Mouse (Mus musculus): ENCODE measurements at regions not wholly inside any gene's neighbourhood (a gene's known extent, or its start where the extent isn't known, plus 50 kb on each side); places are given as distances from the start of the nearest gene placed in this dataset.

DNA sequence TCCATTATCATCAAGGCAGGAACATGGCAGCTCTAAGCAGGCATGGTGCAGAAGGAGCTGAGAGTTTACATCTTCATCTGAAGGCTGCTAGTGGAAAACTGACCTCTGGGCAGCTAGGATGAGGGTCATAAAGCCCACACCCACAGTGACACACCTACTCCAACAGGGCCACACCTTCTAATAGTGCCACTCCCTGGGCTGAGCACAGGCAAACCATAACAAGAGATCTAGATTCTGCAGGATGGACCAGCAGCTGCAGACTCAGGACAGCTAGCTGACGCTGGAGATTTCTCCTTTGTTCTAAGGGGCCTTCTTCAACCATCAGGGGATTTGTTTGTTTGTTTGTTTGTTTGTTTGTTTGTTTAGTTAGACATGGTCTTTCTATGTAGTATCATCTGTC, 79.6 kb upstream of the Bod1 start:
- Histone ChIP-seq H3K4me1 (replicated peaks) (no peaks in the 10 kb centered on the region), H3K27ac (no peak overlapping the region), H3K9ac (no peak overlapping the region), H3K27me3 (no peaks in the 10 kb centered on the region), H3K4me2 (no peak overlapping the region), H3K36me3 (no peaks in the 10 kb centered on the region), H3K9me3 (replicated peaks) (no peaks in the 10 kb centered on the region), H3K4me3 (no peak overlapping the region)
- WGBS = 85% methylated on average over 1 of the region's 1 CpGs
- no peak for ATAC-seq (replicated peaks; ENCODE audit: insufficient number of reproducible peaks, insufficient read depth, low FRiP score, low read depth)

DNA sequence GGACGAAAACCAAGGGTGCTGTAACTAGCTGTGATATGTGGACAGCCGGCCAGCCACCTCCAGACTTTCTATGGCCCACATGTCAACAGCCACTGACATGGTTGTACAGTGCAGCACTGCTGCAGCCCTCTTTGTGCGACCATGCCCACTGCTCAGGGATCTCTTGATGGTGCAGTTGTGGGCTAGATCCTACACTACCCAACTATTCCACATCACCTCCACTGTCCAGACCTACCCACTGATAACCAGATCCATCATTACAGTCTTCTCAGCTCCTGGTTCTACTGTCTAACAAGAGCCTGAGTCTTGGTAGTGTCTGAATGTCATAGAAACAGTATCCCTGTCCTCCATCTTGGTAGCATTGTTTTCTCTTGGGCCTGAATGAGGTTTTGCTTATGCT, 81.5 kb upstream of the Bod1 start:
- H3K4me1 ChIP-seq (replicated peaks) = no peaks in the 10 kb centered on the region
- no peak overlapping the region for H3K4me3 ChIP-seq
- 84% methylated on average over 3 of the region's 3 CpGs for WGBS
- no peak overlapping the region for H3K27ac ChIP-seq
- H3K4me2 ChIP-seq = no peak overlapping the region
- ATAC-seq (replicated peaks; ENCODE audit: insufficient number of reproducible peaks, insufficient read depth, low FRiP score, low read depth) = no peak
- H3K9me3 ChIP-seq (replicated peaks) = no peaks in the 10 kb centered on the region
- no peaks in the 10 kb centered on the region for H3K27me3 ChIP-seq
- H3K9ac ChIP-seq = no peak overlapping the region
- H3K36me3 ChIP-seq = no peaks in the 10 kb centered on the region

DNA sequence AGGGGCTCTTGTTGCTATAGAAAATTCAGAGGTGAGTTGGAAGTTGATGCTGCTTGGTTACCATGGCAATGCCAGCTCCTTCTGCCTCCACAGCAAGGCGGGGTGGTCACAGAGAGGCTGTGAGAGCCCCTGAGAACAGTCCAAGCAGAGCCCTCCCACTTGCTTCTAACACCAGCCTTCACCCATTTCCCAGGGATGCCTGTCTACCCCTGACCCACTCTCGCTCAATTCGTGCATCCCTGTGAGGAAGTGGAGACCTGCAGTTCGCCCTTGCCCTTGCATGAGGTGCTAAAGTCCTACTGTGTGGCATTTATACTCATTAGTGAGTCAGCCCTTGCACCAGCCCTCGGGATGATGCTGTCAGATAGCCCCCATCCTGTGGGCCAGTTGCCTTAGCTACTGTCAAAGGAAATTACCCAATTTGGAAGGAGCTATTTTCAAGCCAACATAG, 82.1 kb upstream of the Bod1 start:
- Histone ChIP-seq H3K9ac (no peak overlapping the region), H3K36me3 (no peaks in the 10 kb centered on the region), H3K27me3 (no peaks in the 10 kb centered on the region), H3K4me2 (no peak overlapping the region), H3K27ac (no peak overlapping the region), H3K4me3 (no peak overlapping the region), H3K9me3 (replicated peaks) (no peaks in the 10 kb centered on the region), H3K4me1 (replicated peaks) (no peaks in the 10 kb centered on the region)
- WGBS = 38% methylated on average over 5 of the region's 5 CpGs
- no peak for ATAC-seq (replicated peaks; ENCODE audit: insufficient number of reproducible peaks, insufficient read depth, low FRiP score, low read depth)

DNA sequence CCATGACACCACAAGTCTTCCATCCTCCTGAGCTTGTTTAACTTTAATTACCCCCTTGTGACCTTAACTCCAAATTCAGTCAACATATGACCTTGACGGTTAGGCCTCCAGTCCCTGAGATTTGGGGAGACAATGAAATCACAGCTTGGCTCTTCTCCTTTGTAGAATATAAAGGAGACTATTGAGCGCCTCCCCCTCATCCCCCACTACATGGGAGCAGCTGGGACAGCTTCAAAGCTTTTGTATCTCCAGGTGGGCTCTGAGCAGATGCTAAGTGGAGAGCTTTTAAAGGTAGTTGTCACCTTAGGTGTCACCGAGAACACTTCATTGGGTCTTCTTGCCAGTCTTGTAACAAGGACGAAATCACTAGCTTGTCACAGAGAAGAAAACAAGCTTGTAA, 82.7 kb upstream of the Bod1 start:
- no peaks in the 10 kb centered on the region; the same call in 1 of the 2 replicates for H3K4me1 ChIP-seq (replicated peaks)
- ATAC-seq (replicated peaks; ENCODE audit: insufficient number of reproducible peaks, insufficient read depth, low FRiP score, low read depth) = no peak
- no peak overlapping the region for H3K27ac ChIP-seq

DNA sequence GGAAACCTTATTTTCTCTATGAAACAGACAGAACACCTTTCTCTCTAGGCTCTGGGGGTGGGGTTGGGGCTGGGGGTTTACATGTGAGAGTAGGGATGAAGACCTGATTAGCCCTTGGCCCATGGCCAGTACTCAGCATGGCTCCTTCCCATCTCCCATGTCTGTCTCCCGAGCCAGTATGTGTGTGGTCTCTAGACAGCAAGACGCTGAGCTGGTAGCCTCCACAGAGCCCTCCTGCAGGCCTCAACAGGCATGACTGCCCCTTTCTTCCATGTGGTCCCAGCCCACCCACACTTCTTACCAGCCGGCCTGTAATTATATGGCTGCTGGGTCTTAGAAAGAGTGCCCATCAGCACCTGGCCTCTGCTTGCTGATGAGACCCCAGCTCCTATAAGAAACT, 84.2 kb upstream of the Bod1 start:
- H3K36me3 ChIP-seq = no peaks in the 10 kb centered on the region
- no peak overlapping the region for H3K4me2 ChIP-seq
- no peaks in the 10 kb centered on the region for H3K27me3 ChIP-seq
- H3K4me1 ChIP-seq (replicated peaks) = peaks cover 9% of the 10 kb centered on the region
- no peaks in the 10 kb centered on the region for H3K9me3 ChIP-seq (replicated peaks)
- whole genome bisulfite sequencing = 50% methylated on average over 3 of the region's 3 CpGs
- H3K4me3 ChIP-seq = no peak overlapping the region
- H3K9ac ChIP-seq = no peak overlapping the region
- no peak for ATAC-seq (replicated peaks; ENCODE audit: insufficient number of reproducible peaks, insufficient read depth, low FRiP score, low read depth)
- no peak overlapping the region for H3K27ac ChIP-seq

More for the DNA sequence above, 82.7 kb upstream of the Bod1 start:
- no peak overlapping the region for H3K9ac ChIP-seq
- no peaks in the 10 kb centered on the region for H3K36me3 ChIP-seq
- no peak overlapping the region for H3K4me2 ChIP-seq
- no peak overlapping the region for H3K4me3 ChIP-seq
- no peaks in the 10 kb centered on the region for H3K9me3 ChIP-seq (replicated peaks)
- H3K27me3 ChIP-seq = no peaks in the 10 kb centered on the region
- WGBS = 59% methylated on average over 4 of the region's 4 CpGs

DNA sequence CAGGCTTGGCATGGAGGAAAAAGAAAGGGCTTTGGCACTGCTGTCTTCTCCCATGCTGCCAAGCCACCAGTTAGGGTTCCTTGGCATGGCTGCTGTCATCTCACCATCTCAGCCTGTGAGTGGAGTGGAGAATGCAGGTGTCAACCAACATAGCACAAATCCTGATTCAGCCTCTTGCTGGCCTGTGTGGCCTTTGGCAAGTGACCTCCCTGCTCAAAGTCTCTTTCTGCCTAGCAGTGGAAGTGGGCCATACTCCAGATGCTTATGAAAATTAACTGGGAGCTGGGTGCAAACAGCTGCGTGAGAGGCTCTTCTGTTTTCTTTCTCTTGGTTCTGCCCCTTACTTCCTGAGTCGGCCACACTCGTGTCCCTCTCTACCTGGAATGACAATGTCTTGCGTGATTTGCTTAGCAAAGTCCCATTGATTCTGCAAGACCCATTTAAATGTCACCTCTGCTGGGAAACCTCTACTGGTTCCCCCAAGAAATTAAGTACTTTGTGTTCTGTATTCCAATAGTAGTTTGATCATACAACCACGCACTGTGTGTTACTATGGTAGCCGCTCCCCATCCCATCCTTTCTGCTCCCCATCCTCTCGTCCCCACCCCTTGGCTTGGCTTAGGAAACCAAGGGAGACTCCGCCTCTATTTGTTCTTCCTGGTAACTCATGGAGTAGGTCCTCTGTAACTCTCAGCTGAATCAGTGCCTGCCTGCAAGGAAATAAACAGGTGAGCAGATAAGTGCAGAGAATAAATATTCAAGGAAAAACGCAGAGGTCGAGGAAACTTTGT, 84.9 kb upstream of the Bod1 start:
- Histone ChIP-seq H3K36me3 (no peaks in the 10 kb centered on the region), H3K4me3 (no peak overlapping the region), H3K9ac (no peak overlapping the region), H3K27me3 (no peaks in the 10 kb centered on the region), H3K9me3 (replicated peaks) (no peaks in the 10 kb centered on the region), H3K4me2 (no peak overlapping the region), H3K27ac (no peak overlapping the region), H3K4me1 (replicated peaks) (peaks cover 9% of the 10 kb centered on the region)
- WGBS = 79% methylated on average over 10 of the region's 10 CpGs
- no peak for ATAC-seq (replicated peaks; ENCODE audit: insufficient number of reproducible peaks, insufficient read depth, low FRiP score, low read depth)

DNA sequence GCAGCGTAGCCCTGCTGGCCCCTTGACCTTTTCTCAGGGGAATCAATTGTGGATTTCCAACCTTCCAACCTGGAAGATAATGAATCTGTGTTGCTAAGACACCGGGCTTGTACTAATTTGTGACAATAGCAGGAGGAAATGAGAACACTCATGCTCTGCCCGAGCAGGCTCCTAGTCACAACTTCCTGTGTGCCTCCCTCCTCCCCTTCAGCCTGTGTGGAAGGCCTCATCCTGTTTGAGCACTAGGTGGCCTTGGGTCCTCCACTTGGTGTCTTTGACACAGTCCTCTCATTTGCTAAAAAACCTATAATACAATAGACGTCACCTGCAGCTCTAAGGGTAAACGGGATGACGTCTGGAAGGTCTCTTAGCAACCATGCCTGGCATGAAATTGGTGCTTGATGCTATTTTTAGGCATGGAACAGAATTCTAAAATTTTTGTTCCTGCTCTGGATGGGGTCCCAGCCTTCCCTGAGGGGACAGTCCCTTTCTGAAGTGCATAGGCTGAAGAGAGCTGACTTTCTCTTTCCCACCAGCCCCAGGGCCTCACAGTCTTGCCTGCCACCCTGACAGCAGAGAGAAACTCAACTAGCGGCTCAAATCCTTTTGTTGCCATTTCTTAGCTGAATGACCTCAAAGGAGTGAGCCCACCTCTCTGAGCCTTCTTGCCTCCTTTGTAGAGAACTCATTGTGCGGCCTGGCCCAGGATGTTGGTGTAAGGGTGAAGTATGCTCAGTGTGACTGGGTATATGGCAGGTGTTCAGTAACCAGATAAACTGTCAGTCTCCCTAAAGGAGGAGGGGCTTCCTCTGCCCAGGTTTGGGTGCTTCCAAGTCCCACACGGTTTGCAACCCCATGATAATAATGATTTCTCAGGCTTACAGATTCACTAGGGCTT, 88.4 kb upstream of the Bod1 start:
- Histone ChIP-seq H3K27me3 (no peaks in the 10 kb centered on the region), H3K4me1 (replicated peaks) (peaks cover 17% of the 10 kb centered on the region), H3K9ac (no peak overlapping the region), H3K9me3 (replicated peaks) (no peaks in the 10 kb centered on the region), H3K36me3 (no peaks in the 10 kb centered on the region), H3K4me3 (no peak overlapping the region), H3K4me2 (no peak overlapping the region), H3K27ac (peak overlapping the region; percentile 32; the same call in 1 of the 2 replicates)
- WGBS = 53% methylated on average over 9 of the region's 9 CpGs
- ATAC-seq (replicated peaks; ENCODE audit: insufficient number of reproducible peaks, insufficient read depth, low FRiP score, low read depth) = peak; percentile 47; the same call in 1 of the 2 replicates

DNA sequence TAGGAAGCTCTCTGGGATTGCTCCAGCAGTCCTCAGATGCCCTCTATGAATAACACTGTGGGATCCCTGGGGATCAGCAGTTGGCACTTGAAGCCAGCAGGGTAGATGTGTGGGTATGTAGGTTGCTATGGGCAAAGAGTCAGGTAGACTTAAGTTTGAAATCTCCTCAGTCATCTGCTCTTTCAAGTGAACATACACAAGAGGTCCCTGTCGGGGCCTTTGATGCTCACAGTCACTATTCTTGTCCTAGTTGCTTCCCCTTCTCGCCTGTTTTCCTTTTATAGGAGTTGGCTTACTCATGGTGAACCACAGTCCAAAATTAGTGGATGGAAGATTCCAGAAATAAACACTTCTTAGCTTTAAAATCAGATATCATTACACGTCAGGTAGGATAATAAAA, 92.2 kb upstream of the Bod1 start:
- Histone ChIP-seq H3K4me2 (no peak overlapping the region), H3K36me3 (no peaks in the 10 kb centered on the region), H3K27ac (no peak overlapping the region), H3K9me3 (replicated peaks) (no peaks in the 10 kb centered on the region), H3K4me1 (replicated peaks) (peaks cover 17% of the 10 kb centered on the region), H3K9ac (no peak overlapping the region), H3K4me3 (no peak overlapping the region), H3K27me3 (no peaks in the 10 kb centered on the region)
- 43% methylated on average over 3 of the region's 3 CpGs for WGBS
- ATAC-seq (replicated peaks; ENCODE audit: insufficient number of reproducible peaks, insufficient read depth, low FRiP score, low read depth) = no peak

DNA sequence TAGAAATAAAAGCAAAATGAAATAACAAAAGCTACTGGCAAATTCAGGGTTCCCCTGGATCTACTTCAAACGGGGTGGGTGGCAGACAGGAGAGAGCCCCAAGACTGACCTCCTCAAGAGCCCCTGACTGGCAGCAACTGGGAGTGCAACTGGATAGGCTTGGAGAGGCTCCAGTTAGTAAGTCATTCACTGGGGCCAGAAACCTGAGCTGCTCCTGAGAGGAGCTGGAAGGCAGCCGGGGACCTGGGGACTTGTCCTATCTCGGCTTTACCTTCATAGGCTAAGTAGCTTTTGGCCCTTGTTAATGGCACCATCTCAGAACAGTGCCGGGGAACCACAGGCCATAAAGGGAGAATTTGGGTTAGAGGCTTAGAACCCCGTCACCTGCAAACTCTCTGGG, 94.6 kb upstream of the Bod1 start:
- ATAC-seq (replicated peaks; ENCODE audit: insufficient number of reproducible peaks, insufficient read depth, low FRiP score, low read depth) = no peak
- H3K27ac ChIP-seq = no peak overlapping the region
- H3K4me2 ChIP-seq = no peak overlapping the region
- no peaks in the 10 kb centered on the region for H3K27me3 ChIP-seq
- H3K36me3 ChIP-seq = no peaks in the 10 kb centered on the region
- H3K4me1 ChIP-seq (replicated peaks) = peaks cover 17% of the 10 kb centered on the region
- no peak overlapping the region for H3K9ac ChIP-seq
- H3K9me3 ChIP-seq (replicated peaks) = no peaks in the 10 kb centered on the region
- 83% methylated on average over 5 of the region's 5 CpGs for WGBS
- H3K4me3 ChIP-seq = no peak overlapping the region

DNA sequence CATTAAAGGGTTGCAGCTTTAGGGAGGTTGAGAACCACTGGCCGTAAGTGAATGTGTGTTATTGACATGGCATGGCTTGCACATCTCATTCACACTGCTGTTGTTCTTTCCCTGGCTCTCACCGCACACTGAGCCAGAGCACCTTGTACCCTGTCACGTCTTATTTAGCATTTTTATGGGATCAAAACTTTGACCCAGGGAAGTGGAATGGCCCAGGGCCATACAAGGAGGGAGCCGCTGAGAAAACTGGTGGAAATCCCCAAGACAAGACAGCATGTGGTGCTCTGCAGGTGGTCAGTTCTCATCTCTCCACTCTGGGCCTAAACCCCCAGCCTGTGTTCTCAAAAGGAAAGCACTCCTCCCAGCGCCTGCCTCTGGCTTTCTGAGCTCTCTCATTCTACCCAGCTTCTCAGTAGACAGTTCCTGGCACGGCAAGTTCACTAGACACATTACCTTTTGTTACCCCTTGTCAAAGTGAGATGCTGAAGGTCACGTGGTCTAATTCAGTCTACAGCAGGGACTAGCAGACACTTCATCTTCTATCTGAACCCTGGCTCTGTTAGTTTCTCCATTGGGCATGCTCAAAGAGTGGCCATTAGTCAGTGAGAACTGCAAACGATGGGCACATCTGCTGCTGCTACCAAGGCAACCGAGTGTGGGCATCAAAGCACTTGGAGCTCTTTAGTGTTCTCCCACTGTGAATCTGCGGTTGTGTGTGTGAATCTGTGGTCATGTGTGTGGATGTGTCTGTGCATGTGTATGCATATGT, 96.2 kb upstream of the Bod1 start:
- Histone ChIP-seq H3K4me3 (no peak overlapping the region), H3K36me3 (no peaks in the 10 kb centered on the region)

More for the DNA sequence above, 96.2 kb upstream of the Bod1 start:
- Histone ChIP-seq H3K9me3 (replicated peaks) (no peaks in the 10 kb centered on the region), H3K27ac (no peak overlapping the region), H3K4me1 (replicated peaks) (peaks cover 21% of the 10 kb centered on the region), H3K27me3 (no peaks in the 10 kb centered on the region), H3K9ac (no peak overlapping the region), H3K4me2 (no peak overlapping the region)
- ATAC-seq (replicated peaks; ENCODE audit: insufficient number of reproducible peaks, insufficient read depth, low FRiP score, low read depth) = no peak
- WGBS = 69% methylated on average over 10 of the region's 10 CpGs
